Mouse (Mus musculus) megakaryocyte, adult 5-6 weeks (primary cell): ENCODE data around the gene 2310050C09Rik. TPM values are rescaled to one million over a fixed set of nuclear protein-coding genes. Genes with fewer than 3 reads are reported as not detected.

ENCODE experiments used
- ATAC-seq: 2 replicates; pipeline ENCODE4 v1.8.0; 2016; ENCODE audit warnings: mild to moderate bottlenecking, inconsistent platforms; ENCODE audit not compliant: poor library complexity, severe bottlenecking
- total RNA-seq, 2 experiments: library from RNA; stranded (forward) in 1 of 2; stranded (reverse) in 1 of 2; fragments of 153-499, 151-499 nt in 1 of 2; fragments of 221-1000, 200-1000 nt in 1 of 2; gene quantifications; 2 replicates each; pipeline versions ENCODE4 v1.2.3 to v1.2.4; 2015 to 2017

The 2310050C09Rik gene
- total RNA-seq (2015), result not detected in 2 replicates
- not detected in 2 replicates for total RNA-seq (2017)

- ATAC-seq, result no peak
Measured at GRCm38 (mm10) chr3:92870116-92870515, at the start of gene 2310050C09Rik. 2310050C09Rik (minus strand) TSS chr3:92870216.

DNA sequence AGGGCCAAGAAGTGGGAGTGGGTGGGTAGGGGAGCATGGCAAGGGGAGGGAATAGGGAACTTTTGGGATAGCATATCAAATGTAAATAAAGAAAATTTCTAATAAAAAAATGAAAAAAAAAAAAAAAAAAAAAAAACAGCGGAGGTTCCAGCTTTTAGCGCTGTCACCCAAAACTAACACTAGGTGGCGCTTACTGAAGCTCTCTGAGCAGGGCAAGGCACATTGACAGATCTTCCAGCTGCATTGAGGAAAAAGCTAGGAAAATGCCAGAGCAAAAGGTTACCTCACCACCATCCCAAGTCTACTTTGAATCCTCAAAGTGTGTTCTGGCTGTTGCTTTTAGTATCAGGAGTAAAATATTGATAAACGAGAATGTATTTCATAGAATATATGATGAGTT lies 37.6 kb upstream of the 2310050C09Rik start:
- ATAC-seq, result no peak

- ATAC-seq, result no peak
Measured at GRCm38 (mm10) chr3:92905182-92905581, 35.2 kb upstream of the 2310050C09Rik start.

DNA sequence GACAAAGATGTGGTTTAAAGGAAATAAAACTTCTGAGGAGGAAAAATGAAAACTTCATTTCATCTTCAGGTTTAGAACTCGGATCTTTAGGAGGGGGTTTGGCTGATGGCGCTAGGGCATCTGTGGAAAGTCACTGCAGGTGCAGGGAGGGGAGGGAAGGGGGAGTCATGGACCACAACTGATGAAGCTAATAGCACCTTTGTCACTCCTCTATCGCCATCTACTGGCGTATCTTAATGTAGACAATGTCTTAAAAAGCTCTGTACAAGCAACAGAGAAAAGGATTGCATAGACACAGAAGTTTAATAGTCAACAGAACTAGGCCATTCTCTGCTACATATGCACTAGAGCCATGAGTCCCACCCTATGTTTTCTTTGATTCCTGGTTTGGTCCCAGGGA lies 33.6 kb upstream of the 2310050C09Rik start:
- no peak for ATAC-seq

- ATAC-seq, result no peak
Measured at GRCm38 (mm10) chr3:92902992-92903391, 33.0 kb upstream of the 2310050C09Rik start.

DNA sequence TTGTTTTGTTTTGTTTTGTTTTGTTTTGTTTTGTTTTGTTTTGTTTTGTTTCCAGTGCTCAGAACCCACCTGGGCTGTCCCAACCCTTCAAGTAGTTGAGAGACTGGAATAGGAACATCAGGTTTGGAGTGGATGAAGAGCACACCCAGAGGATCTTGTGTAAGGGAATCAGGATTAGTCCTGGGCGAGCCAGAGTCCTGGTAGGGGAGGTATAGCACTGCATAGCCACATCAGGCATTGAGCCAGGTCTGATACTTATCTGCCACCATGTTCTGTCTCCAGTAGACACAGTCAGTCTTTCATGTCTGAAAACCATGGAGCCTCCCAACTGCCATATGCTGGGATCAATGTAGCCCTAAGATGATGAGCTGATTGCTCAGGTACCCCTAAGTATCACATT lies 24.5 kb upstream of the 2310050C09Rik start:
- no peak for ATAC-seq

GRCm38 (mm10) chr3:92894063-92894462 lies 24.0 kb upstream of the 2310050C09Rik start:
- no peak for ATAC-seq

- no peak for ATAC-seq
Measured at GRCm38 (mm10) chr3:92874180-92874579, 4.2 kb upstream of the 2310050C09Rik start.

- ATAC-seq, result no peak
Measured at GRCm38 (mm10) chr3:92851186-92851585, 18.8 kb downstream of the 2310050C09Rik start, which contains the start of gene Lce1l. Lce1l (minus strand) TSS chr3:92851286.

DNA sequence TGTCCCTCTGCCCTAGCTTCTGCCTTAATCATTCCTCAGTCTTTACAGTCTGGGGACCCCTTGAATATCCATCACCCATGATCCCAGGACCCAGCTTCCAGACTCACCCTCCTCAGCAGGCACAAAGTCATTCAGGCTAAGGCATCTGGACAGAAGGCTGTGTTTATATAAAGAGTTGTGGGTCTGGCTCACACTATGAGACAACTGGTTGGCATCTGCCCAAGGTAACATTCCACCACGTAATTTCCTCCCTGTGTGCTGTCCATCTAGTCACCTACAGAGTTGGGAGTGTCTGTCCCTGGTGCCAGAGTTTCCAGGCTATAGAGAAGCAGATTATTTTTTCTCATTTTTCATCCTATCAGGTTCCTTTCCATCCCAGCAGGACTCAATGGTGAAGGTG lies 42.9 kb downstream of the 2310050C09Rik start, which contains the start of gene Kprp:
Gene Kprp, minus strand, starts transcription at position 140 of the 400 bp plus-strand sequence.
- ATAC-seq, result no peak

GRCm38 (mm10) chr3:92825808-92826207 lies 44.2 kb downstream of the 2310050C09Rik start:
- ATAC-seq, result no peak

Other genes with a start within 250 kb of the 2310050C09Rik start
- gene Lce6a, start 248.6 kb downstream of the 2310050C09Rik start, total RNA-seq (2015), result not detected in 2 replicates
- gene Lce6a, start 248.6 kb downstream of the 2310050C09Rik start, total RNA-seq (2017), result not detected in 2 replicates
- not detected in 2 replicates for gene Lce1a1, start 221.9 kb downstream of the 2310050C09Rik start, total RNA-seq (2015)
- not detected in 2 replicates for gene Lce1a1, start 221.9 kb downstream of the 2310050C09Rik start, total RNA-seq (2017)
- not detected in 2 replicates for gene Lce1b, start 213.3 kb downstream of the 2310050C09Rik start, total RNA-seq (2015)
- gene Lce1b, start 213.3 kb downstream of the 2310050C09Rik start, total RNA-seq (2017), result not detected in 2 replicates
- not detected in 2 replicates for gene Lce1a2, start 199.9 kb downstream of the 2310050C09Rik start, total RNA-seq (2015)
- not detected in 2 replicates for gene Lce1a2, start 199.9 kb downstream of the 2310050C09Rik start, total RNA-seq (2017)
- gene Lce1c, start 191.0 kb downstream of the 2310050C09Rik start, total RNA-seq (2015), result not detected in 2 replicates
- not detected in 2 replicates for gene Lce1c, start 191.0 kb downstream of the 2310050C09Rik start, total RNA-seq (2017)
- not detected in 2 replicates for gene Lce1d, start 183.0 kb downstream of the 2310050C09Rik start, total RNA-seq (2015)
- gene Lce1d, start 183.0 kb downstream of the 2310050C09Rik start, total RNA-seq (2017), result not detected in 2 replicates
- not detected in 2 replicates for gene Lce1e, start 161.1 kb downstream of the 2310050C09Rik start, total RNA-seq (2015)
- gene Lce1e, start 161.1 kb downstream of the 2310050C09Rik start, total RNA-seq (2017), result not detected in 2 replicates
- not detected in 2 replicates for gene Lce1f, start 149.9 kb downstream of the 2310050C09Rik start, total RNA-seq (2015)
- not detected in 2 replicates for gene Lce1f, start 149.9 kb downstream of the 2310050C09Rik start, total RNA-seq (2017)
- gene Gm38119, start 131.1 kb downstream of the 2310050C09Rik start, total RNA-seq (2015), result not detected in 2 replicates
- not detected in 2 replicates for gene Gm38119, start 131.1 kb downstream of the 2310050C09Rik start, total RNA-seq (2017)
- gene Lce1g, start 117.9 kb downstream of the 2310050C09Rik start, total RNA-seq (2015), result not detected in 2 replicates
- not detected in 2 replicates for gene Lce1g, start 117.9 kb downstream of the 2310050C09Rik start, total RNA-seq (2017)
- gene Lce1h, start 105.2 kb downstream of the 2310050C09Rik start, total RNA-seq (2015), result not detected in 2 replicates
- not detected in 2 replicates for gene Lce1h, start 105.2 kb downstream of the 2310050C09Rik start, total RNA-seq (2017)
- not detected in 2 replicates for gene Lce1i, start 91.3 kb downstream of the 2310050C09Rik start, total RNA-seq (2015)
- gene Lce1i, start 91.3 kb downstream of the 2310050C09Rik start, total RNA-seq (2017), result not detected in 2 replicates
- gene Lce1j, start 79.7 kb downstream of the 2310050C09Rik start, total RNA-seq (2015), result not detected in 2 replicates
- not detected in 2 replicates for gene Lce1j, start 79.7 kb downstream of the 2310050C09Rik start, total RNA-seq (2017)
- not detected in 2 replicates for gene Lce1k, start 62.3 kb downstream of the 2310050C09Rik start, total RNA-seq (2015)
- not detected in 2 replicates for gene Lce1k, start 62.3 kb downstream of the 2310050C09Rik start, total RNA-seq (2017)
- gene Kprp, start 43.0 kb downstream of the 2310050C09Rik start, total RNA-seq (2015), result not detected in 2 replicates
- not detected in 2 replicates for gene Kprp, start 43.0 kb downstream of the 2310050C09Rik start, total RNA-seq (2017)
- gene Lce1l, start 18.9 kb downstream of the 2310050C09Rik start, total RNA-seq (2015), result not detected in 2 replicates
- not detected in 2 replicates for gene Lce1l, start 18.9 kb downstream of the 2310050C09Rik start, total RNA-seq (2017)
- not detected in 2 replicates for gene Lce3a, start 56.0 kb upstream of the 2310050C09Rik start, total RNA-seq (2015)
- gene Lce3a, start 56.0 kb upstream of the 2310050C09Rik start, total RNA-seq (2017), result not detected in 2 replicates
- not detected in 2 replicates for gene Lce3b, start 62.8 kb upstream of the 2310050C09Rik start, total RNA-seq (2015)
- gene Lce3b, start 62.8 kb upstream of the 2310050C09Rik start, total RNA-seq (2017), result not detected in 2 replicates
- not detected in 2 replicates for gene Lce3c, start 74.3 kb upstream of the 2310050C09Rik start, total RNA-seq (2015)
- gene Lce3c, start 74.3 kb upstream of the 2310050C09Rik start, total RNA-seq (2017), result not detected in 2 replicates
- gene Lce3d, start 87.2 kb upstream of the 2310050C09Rik start, total RNA-seq (2015), result not detected in 2 replicates
- not detected in 2 replicates for gene Lce3d, start 87.2 kb upstream of the 2310050C09Rik start, total RNA-seq (2017)
- not detected in 2 replicates for gene Lce3e, start 96.8 kb upstream of the 2310050C09Rik start, total RNA-seq (2015)
- not detected in 2 replicates for gene Lce3e, start 96.8 kb upstream of the 2310050C09Rik start, total RNA-seq (2017)
- not detected in 2 replicates for gene Lce3f, start 122.0 kb upstream of the 2310050C09Rik start, total RNA-seq (2015)
- not detected in 2 replicates for gene Lce3f, start 122.0 kb upstream of the 2310050C09Rik start, total RNA-seq (2017)
- gene Crct1, start 145.5 kb upstream of the 2310050C09Rik start, total RNA-seq (2015), result not detected in 2 replicates
- not detected in 2 replicates for gene Crct1, start 145.5 kb upstream of the 2310050C09Rik start, total RNA-seq (2017)
- gene Lce1m, start 148.8 kb upstream of the 2310050C09Rik start, total RNA-seq (2015), result not detected in 2 replicates
- gene Lce1m, start 148.8 kb upstream of the 2310050C09Rik start, total RNA-seq (2017), result not detected in 2 replicates
- not detected in 2 replicates for gene Gm4858, start 198.6 kb upstream of the 2310050C09Rik start, total RNA-seq (2015)
- not detected in 2 replicates for gene Gm4858, start 198.6 kb upstream of the 2310050C09Rik start, total RNA-seq (2017)